Mouse (Mus musculus): Measurements from ENCODE around the gene Cog4.
"Not testable (repeated sequence)": the region's sequence is repeated elsewhere in the genome, so short reads cannot be mapped to it uniquely, and the experiment has no call there.

Gene Cog4

DNA sequence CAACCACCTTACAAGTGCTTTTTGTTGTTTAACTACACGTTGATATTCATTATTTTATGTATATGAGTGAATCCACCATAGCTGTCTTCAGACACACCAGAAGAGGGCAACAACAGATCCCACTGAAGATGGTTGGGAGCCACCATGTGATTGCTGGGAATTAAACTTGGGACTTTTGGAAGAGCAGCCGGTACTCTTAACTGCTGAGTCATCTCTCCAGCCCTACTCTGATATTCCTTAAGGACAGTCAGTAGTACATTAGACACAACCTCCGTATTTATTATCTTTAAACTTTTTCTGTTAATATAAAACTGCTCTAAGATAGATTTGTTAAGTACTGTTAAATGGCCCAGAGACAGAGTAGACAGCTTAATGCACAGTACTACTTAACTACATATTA, 14.4 kb upstream of the Cog4 start:
- no peak for DNase-seq

- DNase-seq, result no peak
These were observed 4.3 kb upstream of the Cog4 start for GRCm38 (mm10) chr8:110842012-110842574.

GRCm38 (mm10) chr8:110843207-110843606, 3.2 kb upstream of the Cog4 start:
- no peak for DNase-seq

DNA sequence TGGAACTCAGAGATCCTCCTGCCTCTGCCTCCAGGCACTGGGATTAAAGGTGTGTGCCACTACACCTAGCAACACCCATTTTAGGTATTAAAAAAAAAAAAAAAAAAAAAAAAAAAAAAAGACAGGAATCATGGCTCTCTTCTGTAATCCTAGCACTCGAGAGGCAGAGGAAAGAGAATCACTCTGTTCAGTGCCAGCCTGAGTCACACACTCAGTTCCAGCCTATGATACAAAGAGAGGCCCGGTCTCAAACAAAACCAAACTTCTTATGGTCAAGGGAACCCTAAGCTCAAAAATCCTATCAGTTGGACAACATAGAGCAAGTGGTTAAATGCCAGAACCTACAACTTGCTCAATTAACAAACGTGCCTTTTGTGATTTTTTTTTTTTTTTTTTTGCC, 1.5 kb upstream of the Cog4 start:
- no peak for DNase-seq

- no peak for DNase-seq
These were observed 487 bp upstream of the Cog4 start for GRCm38 (mm10) chr8:110845821-110846404.

- DNase-seq, result no peak
These were observed 760 bp downstream of the Cog4 start for GRCm38 (mm10) chr8:110847171-110847549.

DNA sequence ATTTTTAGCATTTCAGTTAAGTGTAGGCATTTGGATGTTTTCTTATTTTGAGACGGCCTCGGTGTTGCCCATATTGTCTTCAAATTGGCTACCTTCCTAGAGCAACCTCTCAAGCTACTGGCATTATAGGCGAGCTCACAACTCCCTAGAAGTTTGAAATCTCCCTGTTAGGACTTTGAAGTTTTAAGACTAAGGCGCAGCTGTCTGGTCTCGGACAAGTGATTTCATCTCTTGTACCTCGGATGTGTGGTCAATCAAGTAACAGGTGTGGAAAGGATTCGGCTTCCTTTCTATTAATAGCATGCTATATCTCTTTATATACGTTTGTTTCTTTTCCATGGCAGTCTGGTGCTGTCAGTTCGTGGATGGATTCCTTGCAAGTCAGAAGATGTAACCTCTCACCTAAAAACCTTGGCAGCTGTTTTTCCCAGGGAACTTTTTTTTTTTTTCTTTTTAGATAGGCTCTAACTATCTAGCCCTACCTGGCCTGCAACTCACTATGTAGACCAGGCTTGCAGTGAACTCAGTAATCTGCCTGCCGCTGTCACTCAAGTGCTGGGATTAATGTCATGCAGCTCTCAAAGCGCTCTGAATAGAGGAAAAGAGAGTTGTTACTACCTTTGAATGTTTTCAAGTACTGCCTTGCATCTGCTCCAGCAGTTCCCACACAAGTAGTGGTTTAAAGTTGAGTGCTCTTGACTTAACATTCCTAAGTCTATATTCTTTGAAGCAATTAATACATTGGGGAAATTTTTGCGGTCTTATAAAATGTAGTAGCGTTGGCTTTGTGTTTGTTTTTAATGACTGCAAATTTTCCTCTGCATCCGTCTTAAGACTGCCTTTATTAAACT, 1.5 kb downstream of the Cog4 start:
- no peak for DNase-seq

GRCm38 (mm10) chr8:110851186-110851585, 4.8 kb downstream of the Cog4 start:
- no peak for DNase-seq

GRCm38 (mm10) chr8:110856073-110856472, 9.7 kb downstream of the Cog4 start:
- not testable (repeated sequence) for DNase-seq

DNA sequence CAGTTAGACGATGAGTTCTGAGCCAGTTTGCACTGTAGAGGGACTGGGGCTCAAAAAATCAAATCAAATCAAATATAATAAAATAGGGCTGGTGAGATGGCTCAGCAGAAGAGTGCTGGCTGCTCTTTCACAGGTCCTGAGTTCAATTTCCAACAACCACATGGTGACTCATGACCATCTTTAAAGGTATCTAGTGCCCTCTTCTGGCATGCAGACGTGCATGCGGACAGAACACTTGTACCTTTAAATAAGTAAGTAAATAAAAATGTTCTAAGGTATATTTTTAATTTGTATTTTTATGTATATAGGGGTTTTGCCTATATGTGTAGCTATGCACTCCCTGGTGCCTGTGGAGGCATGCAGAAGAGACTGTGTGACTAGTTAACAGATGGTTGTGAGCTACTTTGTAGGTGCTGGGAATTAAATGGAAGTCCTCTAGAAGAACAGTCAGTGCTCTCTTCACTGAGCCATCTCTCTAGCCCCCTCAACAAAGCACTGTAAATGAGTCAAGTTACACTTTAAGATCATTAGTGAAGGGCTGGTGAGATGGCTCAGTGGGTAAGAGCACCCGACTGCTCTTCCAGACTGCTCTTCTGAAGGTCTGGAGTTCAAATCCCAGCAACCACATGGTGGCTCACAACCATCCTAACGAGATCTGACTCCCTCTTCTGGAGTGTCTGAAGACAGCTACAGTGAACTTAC, 10.5 kb downstream of the Cog4 start:
- DNase-seq, result no peak

DNA sequence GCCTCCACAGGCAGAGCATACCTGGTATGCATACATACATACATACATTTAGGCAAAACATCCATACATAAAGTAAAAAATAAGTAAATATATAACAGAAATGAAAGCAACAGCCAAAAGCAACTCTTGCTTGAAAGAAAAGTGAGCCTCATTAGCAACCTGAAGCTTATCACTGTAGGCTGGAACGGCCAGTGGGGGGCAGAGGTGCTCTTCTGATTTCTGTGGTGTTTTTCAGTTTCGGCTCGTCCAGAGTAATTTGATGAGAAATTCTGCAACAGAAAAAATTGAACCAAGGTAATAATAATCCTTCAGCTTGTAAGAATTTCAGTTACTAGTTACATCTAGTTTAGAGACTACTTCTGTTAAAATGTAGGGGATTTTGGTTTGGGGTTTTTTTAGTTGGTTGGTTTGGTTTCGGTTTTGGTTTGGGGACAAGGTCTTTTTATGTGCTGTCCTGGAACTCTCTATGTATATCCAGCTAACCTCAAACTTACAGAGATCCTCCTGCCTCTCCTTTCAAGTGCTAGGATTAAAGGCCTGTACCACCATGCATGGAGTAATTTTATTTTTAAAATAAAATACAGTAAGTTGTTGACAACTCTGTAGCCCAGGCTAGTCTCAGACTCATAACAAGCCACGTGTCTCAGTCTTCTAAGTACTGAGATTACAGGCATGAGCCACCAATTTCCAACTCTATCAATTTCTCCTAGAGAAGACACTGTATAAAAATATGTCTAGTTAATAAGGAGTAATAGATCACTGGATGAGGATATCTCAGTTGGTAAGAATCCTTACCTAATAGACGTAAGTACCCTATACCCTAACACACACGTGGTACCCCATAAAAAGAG, 13.5 kb downstream of the Cog4 start:
- no peak for DNase-seq

GRCm38 (mm10) chr8:110861347-110862025, 15.1 kb downstream of the Cog4 start:
- not testable (repeated sequence) for DNase-seq

- no peak for DNase-seq
These were observed 24.1 kb downstream of the Cog4 start for GRCm38 (mm10) chr8:110870501-110870900.

DNA sequence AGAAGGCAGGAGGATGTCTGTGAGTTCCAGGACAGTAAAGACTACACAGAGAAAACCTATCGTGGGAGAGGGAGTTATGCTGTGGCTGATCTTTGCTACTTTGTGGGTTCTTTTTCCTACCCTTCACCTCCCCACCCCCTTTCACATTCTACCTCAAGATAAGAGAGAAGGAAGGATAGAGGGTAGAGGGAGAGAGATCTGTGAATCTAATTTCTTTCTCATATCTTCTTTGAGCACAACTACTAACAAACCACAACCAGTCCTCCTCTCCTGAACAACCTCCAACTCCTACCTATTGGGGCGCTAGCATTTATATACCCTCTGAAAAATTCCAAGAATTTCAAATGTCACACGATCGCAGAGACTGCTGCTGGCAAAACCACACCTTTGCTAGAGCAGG, 31.5 kb downstream of the Cog4 start:
- no peak for DNase-seq

- peak; percentile 83 for DNase-seq
These were observed 35.4 kb downstream of the Cog4 start for GRCm38 (mm10) chr8:110881741-110882310.

- peak; percentile 69 for DNase-seq
These were observed 37.4 kb downstream of the Cog4 start for GRCm38 (mm10) chr8:110883824-110884223.

DNA sequence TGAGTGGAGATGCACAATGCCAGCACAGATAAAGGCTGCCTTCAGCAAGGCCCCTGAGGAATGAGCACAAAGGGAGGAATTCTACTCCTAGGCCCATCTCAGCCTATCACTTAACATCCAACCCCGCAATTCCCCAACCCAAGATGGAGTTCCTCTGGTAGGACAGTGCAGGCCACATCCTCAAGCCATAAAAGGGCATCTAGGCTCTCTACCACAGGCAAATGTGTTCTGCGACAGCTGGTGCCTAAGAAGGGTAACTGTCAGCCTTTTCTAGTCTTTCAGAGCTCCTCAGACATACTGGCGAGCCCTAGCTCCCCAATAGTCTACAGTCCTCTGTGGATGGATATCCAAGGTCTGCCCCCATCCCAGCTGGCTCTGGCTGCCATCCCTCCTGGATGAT, 40.2 kb downstream of the Cog4 start:
- no peak for DNase-seq

DNA sequence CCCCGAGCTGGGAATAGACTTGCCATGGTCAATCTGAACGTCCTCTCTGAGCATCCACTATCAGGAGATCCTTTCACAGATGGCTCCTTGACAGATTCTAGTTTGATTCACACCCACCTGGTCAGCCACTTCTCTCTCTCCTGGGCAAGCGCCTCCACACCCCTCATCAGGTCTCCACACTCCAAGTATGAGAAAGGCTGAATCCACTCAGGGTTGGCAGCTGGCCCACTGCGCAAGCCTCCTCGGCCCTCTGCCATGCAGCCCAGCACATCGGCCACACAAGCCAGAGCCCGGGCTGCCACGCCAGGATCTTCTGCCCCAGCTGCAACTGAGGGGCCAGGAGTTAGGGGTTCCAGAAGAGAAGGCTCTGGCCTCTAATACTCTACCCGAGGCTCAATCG, 41.2 kb downstream of the Cog4 start:
- peak; percentile 62 for DNase-seq

GRCm38 (mm10) chr8:110888441-110888840, 42.0 kb downstream of the Cog4 start:
- DNase-seq, result peak; percentile 84

DNA sequence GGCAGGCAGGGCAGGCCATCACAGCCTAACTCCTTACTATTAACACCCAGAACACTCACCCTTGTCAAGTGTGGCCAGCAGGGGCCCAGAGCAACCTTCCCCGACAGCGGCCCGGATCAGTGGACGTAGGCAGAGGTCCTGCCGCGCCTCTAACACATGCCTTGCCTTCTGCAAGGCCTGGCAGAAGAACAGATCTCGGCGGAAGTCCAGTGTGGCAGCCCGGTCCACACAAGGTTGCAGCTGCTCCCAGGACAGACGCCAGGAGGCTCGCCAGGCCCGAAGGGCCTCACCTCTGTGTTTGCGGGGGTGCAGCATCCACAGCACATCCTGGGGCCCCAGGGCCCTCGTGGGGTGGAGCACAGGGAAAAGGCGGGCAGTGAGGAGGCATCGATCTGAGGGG, 42.5 kb downstream of the Cog4 start:
- peak; percentile 81 for DNase-seq

DNA sequence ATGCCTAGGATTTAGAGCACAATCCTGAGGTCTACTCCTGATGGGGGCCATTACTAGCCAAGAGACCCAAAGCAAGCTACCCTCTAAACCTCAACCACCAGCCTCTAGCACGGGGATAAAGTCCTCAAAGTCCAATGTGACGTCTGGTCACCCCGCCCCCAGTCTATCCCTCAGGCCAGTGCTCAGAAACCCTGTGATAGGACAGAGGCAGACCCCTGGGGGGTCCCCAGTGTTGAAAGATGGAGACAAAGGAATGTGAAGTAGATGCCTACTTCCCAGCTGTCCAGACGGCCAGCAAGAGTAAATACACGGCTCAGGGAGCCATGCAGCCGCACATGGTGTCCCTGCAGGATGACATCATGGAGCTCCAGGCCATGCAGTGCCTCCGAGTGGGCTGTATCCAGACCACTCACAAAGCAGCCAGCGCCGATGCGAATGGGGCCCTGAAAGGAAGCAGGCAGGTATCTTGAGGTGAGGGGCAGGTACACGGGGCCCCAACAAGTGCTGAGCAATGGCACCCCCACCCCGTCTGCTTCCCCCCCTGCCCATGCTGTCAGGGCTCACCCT, 43.6 kb downstream of the Cog4 start:
- peak; percentile 27 for DNase-seq
